Mouse (Mus musculus) MEL (cell line): ENCODE results near the gene Enpp4.
A peak's percentile ranks its signal among the peaks of the same experiment; 100 is the strongest.

Experiments
- CTCF ChIP-seq, 3 experiments: IDR thresholded peaks in 2 of 3; conservative IDR thresholded peaks in 1 of 3; 2 replicates each; pipeline ENCODE4 v1.5.1; 2011 to 2012; ENCODE audit warnings: low read length in 3 of 3, low read depth in 2 of 3, mild to moderate bottlenecking in 2 of 3, improper control_type of control experiment in 1 of 3, inconsistent platforms in 1 of 3, mixed read lengths in 1 of 3, moderate library complexity in 1 of 3; ENCODE audit not compliant: control insufficient read depth in 1 of 3, insufficient read depth in 1 of 3, poor library complexity in 1 of 3, severe bottlenecking in 1 of 3
- MAFK ChIP-seq: IDR thresholded peaks from 2 replicates; pipeline ENCODE4 v1.6.1; 2011; ENCODE audit warnings: low read depth, mild to moderate bottlenecking, low read length, improper control_type of control experiment, borderline replicate concordance
- TAL1 ChIP-seq: IDR thresholded peaks from 2 replicates; pipeline ENCODE4 v1.6.1; 2012; ENCODE audit warnings: mild to moderate bottlenecking, inconsistent platforms, low read length, moderate library complexity, mixed read lengths
- TCF12 ChIP-seq: IDR thresholded peaks from 2 replicates; pipeline ENCODE4 v1.6.1; 2014; ENCODE audit warnings: low read depth, mild to moderate bottlenecking, inconsistent platforms, low read length, improper control_type of control experiment, moderate library complexity

DNA sequence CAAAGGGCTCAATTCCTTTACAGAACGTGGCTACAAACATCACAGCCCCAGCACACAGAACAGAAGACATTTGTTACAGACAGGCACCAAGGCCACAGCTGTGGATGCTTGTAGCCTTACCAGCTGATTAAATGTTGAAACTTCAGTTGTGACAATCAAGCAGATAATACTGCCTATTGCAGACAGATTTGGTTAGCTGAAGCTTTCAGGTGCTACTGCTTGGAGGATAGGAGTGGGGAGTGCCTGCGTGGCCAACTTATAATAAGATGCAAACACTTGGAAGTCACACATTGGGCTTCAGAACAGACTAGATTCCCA is 27.8 kb downstream of the Enpp4 start:
- no peak for TF ChIP-seq MAFK
- 0 out of 2 replicates have a peak, but pooled peaks have one; percentile 4 for TF ChIP-seq TCF12
- no peak for TF ChIP-seq CTCF (IDR thresholded peaks at IDR 0.05 in 2 of 3, conservative IDR thresholded peaks at IDR 0.05 in 1 of 3; ENCODE audit: control insufficient read depth in 1 of 3, insufficient read depth in 1 of 3, low read depth in 2 of 3, low read length in 3 of 3, poor library complexity in 1 of 3, severe bottlenecking in 1 of 3)
- TF ChIP-seq TAL1: no peak; the same call in 1 of the 2 replicates
